Mouse (Mus musculus): ENCODE results near the gene Olfr54.

DNA sequence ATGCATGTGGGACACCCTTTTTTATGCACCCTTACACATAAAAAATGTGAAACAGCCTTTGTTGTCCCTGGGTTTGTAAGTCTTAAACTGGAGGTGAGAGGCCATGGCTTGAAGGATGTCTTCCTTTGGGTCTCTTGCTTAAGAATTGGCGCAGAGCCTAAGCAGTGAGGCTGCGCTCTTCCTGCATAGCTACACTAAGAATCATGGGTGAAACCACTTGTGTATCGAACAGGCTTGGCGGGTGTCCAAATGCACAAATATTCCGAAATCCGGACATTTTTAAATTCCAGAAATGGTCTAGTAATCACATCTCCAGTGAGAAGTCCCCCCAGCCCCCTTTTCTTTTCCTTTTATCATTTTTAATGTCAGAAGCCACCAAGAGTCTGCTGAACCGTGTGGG, 49.2 kb downstream of the Olfr54 start:
- TF ChIP-seq POLR2A (IDR thresholded peaks at IDR 0.05; ENCODE audit: insufficient read length, low read depth): no peak
- TF ChIP-seq POLR2AphosphoS2 (IDR thresholded peaks at IDR 0.05; ENCODE audit: insufficient read length, low read depth): no peak
- TF ChIP-seq USF1 (IDR thresholded peaks at IDR 0.05; ENCODE audit: low read depth): no peak
- no peak for TF ChIP-seq MAX (IDR thresholded peaks at IDR 0.05; ENCODE audit: low read depth)
- TF ChIP-seq TCF12 (IDR thresholded peaks at IDR 0.05; ENCODE audit: insufficient read depth, poor library complexity, severe bottlenecking): no peak

Measured in myocyte (in vitro differentiated cells).